Comparison of ENCODE assay signal across 9 mouse cellular contexts in genomic region chr9:75361699-75362098, GRCm38 (mm10). TPM values are rescaled to one million over a fixed set of nuclear protein-coding genes. Genes with fewer than 3 reads are reported as not detected.
DNase-seq lines count a peak whose midpoint lies in the region; ATAC-seq and TF ChIP-seq lines count a peak whose summit lies in the region.
"Had no signal": no experiment of that assay in that cellular context is flagged by ENCODE, and none has a peak within 500 bp of the region (broad histone marks: within the 10 kb centered on the region; RNA-seq: fewer than 3 reads in every experiment).

No protein-coding gene starts in this region.

- H3K9me3 ChIP-seq in CH12.LX (replicated peaks; ENCODE audit: low read length): no peaks in the 10 kb centered on the region
- H3K9me3 ChIP-seq: hindbrain, embryonic 15.5 days had no signal

- in situ Hi-C loops in CH12.LX (cut with MboI; ENCODE audit: low pct_ligation_motif_present, low pct_unique_long_range_greater_than_20kb, low sequenced_read_pairs): no loop called here

- H3K36me3 ChIP-seq in CH12.LX (replicated peaks in 1 of 2; ENCODE audit: control insufficient read depth in 1 of 2, insufficient read depth in 1 of 2, low read length in 1 of 2): no peaks in the 10 kb centered on the region
- H3K36me3 ChIP-seq: hindbrain, embryonic 15.5 days had no signal

- H3K4me2 ChIP-seq in CH12.LX (ENCODE audit: insufficient read depth, low read depth, poor library complexity, severe bottlenecking): no peak overlapping the region
- H3K4me2 ChIP-seq: hindbrain, embryonic 15.5 days had no signal

- dilution Hi-C loops in CH12.LX (cut with MboI; ENCODE audit: extremely low pct_ligation_motif_present, extremely low pct_unique_long_range_greater_than_20kb, low sequenced_read_pairs): no loop called here

- TF ChIP-seq POLR2A in CH12.LX (IDR thresholded peaks at IDR 0.05; ENCODE audit: low read depth, low read length): no peak

- no peak for TF ChIP-seq EP300 in CH12.LX (IDR thresholded peaks at IDR 0.05; ENCODE audit: low read length)

- no peak overlapping the region for H3K4me3 ChIP-seq in CH12.LX (replicated peaks in 1 of 3; ENCODE audit: low read depth in 2 of 3, low read length in 2 of 3, poor library complexity in 1 of 3)
- H3K4me3 ChIP-seq: hindbrain, embryonic 15.5 days had no signal

- peak; percentile 70 for DNase-seq in CH12.LX (ENCODE audit: extremely low read depth)
- DNase-seq in cerebellum, postnatal 36 days: peak; percentile 79 to 85
- peak; percentile 24 to 59 for DNase-seq in heart, adult 9 months (ENCODE audit: low spot score in 2 of 2)
- peak; percentile 74 for DNase-seq in kidney, postnatal 14 days
- peak; percentile 88 for DNase-seq in lung, postnatal 36 days
- peak; percentile 58 for DNase-seq in skeletal muscle tissue, adult 2 months (ENCODE audit: low read depth, low spot score)
- DNase-seq in yolk sac, embryonic 10.5 days (ENCODE audit: low spot score): peak; percentile 28

- H3K27me3 ChIP-seq in CH12.LX (replicated peaks): no peaks in the 10 kb centered on the region
- H3K27me3 ChIP-seq: hindbrain, embryonic 15.5 days had no signal

- H3K4me1 ChIP-seq in CH12.LX (ENCODE audit: control insufficient read depth in 1 of 2, insufficient read depth in 2 of 2): peaks cover 0 to 14% of the 10 kb centered on the region in 2 experiments; a peak in 2 of 4 replicates
- H3K4me1 ChIP-seq: hindbrain, embryonic 15.5 days had no signal

- no peaks in the 10 kb centered on the region for H3K79me2 ChIP-seq in CH12.LX (replicated peaks; ENCODE audit: control insufficient read depth, extremely low read depth, insufficient read depth, poor library complexity, severe bottlenecking)

- H3K9ac ChIP-seq in CH12.LX (ENCODE audit: insufficient read depth, low read depth): no peak overlapping the region
- H3K9ac ChIP-seq: hindbrain, embryonic 15.5 days had no signal

- TF ChIP-seq CTCF in CH12.LX (conservative IDR thresholded peaks at IDR 0.05 in 1 of 2, IDR thresholded peaks at IDR 0.05 in 1 of 2; ENCODE audit: low read depth in 2 of 2, low read length in 2 of 2): peak; percentile 57 to 91

- peak; percentile 76 for TF ChIP-seq RAD21 in CH12.LX (IDR thresholded peaks at IDR 0.05; ENCODE audit: low read depth, low read length)

- ATAC-seq in activated CD4-positive, CD25-positive, alpha-beta regulatory T cell, adult 4 months: peak; percentile 80

- H3K27ac ChIP-seq in CH12.LX (ENCODE audit: insufficient read depth, low read depth): no peak overlapping the region
- H3K27ac ChIP-seq: hindbrain, embryonic 15.5 days had no signal

TF ChIP-seq in CH12.LX, 34 proteins besides CTCF, POLR2A, EP300 and RAD21:
- TF ChIP-seq NELFE (IDR thresholded peaks at IDR 0.05; ENCODE audit: low read depth, low read length) (peak; percentile 33; the same call in 1 of the 2 replicates), IRF4 (IDR thresholded peaks at IDR 0.05; ENCODE audit: low read depth, low read length) (peak; percentile 59; the same call in 1 of the 2 replicates), SMC3 (IDR thresholded peaks at IDR 0.05; ENCODE audit: low read depth, low read length) (peak; percentile 98), MEF2A (IDR thresholded peaks at IDR 0.05; ENCODE audit: borderline replicate concordance, low read depth, low read length) (no peak), ZNF384 (IDR thresholded peaks at IDR 0.05; ENCODE audit: low read depth, low read length) (peak; percentile 82), POLR2AphosphoS2 (IDR thresholded peaks at IDR 0.05; ENCODE audit: low read depth, low read length) (no peak), CHD2 (IDR thresholded peaks at IDR 0.05; ENCODE audit: low read length) (no peak), PAX5 (IDR thresholded peaks at IDR 0.05; ENCODE audit: low read length) (no peak), MXI1 (IDR thresholded peaks at IDR 0.05; ENCODE audit: low read depth, low read length) (peak; percentile 41; the same call in 1 of the 2 replicates), ELF1 (IDR thresholded peaks at IDR 0.05; ENCODE audit: low read depth, low read length) (peak; percentile 39; the same call in 1 of the 2 replicates), ZC3H11A (IDR thresholded peaks at IDR 0.05; ENCODE audit: low read depth, low read length) (peak; percentile 43), SIN3A (IDR thresholded peaks at IDR 0.05; ENCODE audit: low read length) (no peak)

RNA-seq across cellular contexts. Expression of gene Bcl2l10, which starts 14.1 kb away (rescaled TPM):
- total RNA-seq in CH12.LX (2012; rRNA removed) (not detected in 2 replicates), CH12.LX (2014; rRNA removed) (not detected in 2 replicates)
- polyA plus RNA-seq in CH12.LX (2012; ENCODE audit: insufficient read length, low read depth): not detected in 2 replicates
- not detected for polyA plus RNA-seq in activated CD4-positive, CD25-positive, alpha-beta regulatory T cell, adult 4 months (2017; shearing (Covaris generic))
- polyA plus RNA-seq: hindbrain, embryonic 15.5 days had no signal

RNA-seq across cellular contexts. Expression of gene Mapk6, which starts 48.1 kb away (rescaled TPM):
- total RNA-seq in CH12.LX (2012; rRNA removed) (34.2 and 41.0 TPM in 2 replicates), CH12.LX (2014; rRNA removed) (20.9 and 23.3 TPM in 2 replicates)
- 53.5 and 62.2 TPM in 2 replicates for polyA plus RNA-seq in CH12.LX (2012; ENCODE audit: insufficient read length, low read depth)
- 10 to 100 TPM; 43.5 to 51.0 TPM for polyA plus RNA-seq in activated CD4-positive, CD25-positive, alpha-beta regulatory T cell, adult 4 months (2017; shearing (Covaris generic))

RNA-seq across cellular contexts. Expression of gene Gnb5, which starts 55.6 kb away (rescaled TPM):
- total RNA-seq in CH12.LX (2012; rRNA removed) (4.4 and 6.5 TPM in 2 replicates), CH12.LX (2014; rRNA removed) (2.9 and 4.7 TPM in 2 replicates)
- polyA plus RNA-seq in CH12.LX (2012; ENCODE audit: insufficient read length, low read depth): 2.7 and 3.1 TPM in 2 replicates
- 10 to 100 TPM in 1 of 2 experiments, 1 to 10 TPM in 1; 7.4 to 10.3 TPM for polyA plus RNA-seq in activated CD4-positive, CD25-positive, alpha-beta regulatory T cell, adult 4 months (2017; shearing (Covaris generic))

Comparison
In these comparisons a context has a peak if more than half of its experiments do, and no peak if none do; other contexts are left out.
1. DNase-seq: peak in every context shown above with its lines; median percentile 88 in lung, postnatal 36 days; 82 in cerebellum, postnatal 36 days; 74 in kidney, postnatal 14 days; 70 in CH12.LX; 58 in skeletal muscle tissue, adult 2 months; 42 in heart, adult 9 months; 28 in yolk sac, embryonic 10.5 days.